Mouse (Mus musculus) myocyte (in vitro differentiated cells): ENCODE measurements around the gene Bicdl1.

ENCODE experiments used
- CEBPB ChIP-seq: IDR thresholded peaks from 2 replicates; pipeline ENCODE4 v1.6.1; 2011; ENCODE audit warnings: mild to moderate bottlenecking, moderate library complexity; ENCODE audit not compliant: poor library complexity, insufficient read depth, severe bottlenecking
- E2F4 ChIP-seq: IDR thresholded peaks from one replicate; pipeline ENCODE4 v1.6.1; 2011; ENCODE audit warnings: mild to moderate bottlenecking, control low read depth, moderate library complexity; ENCODE audit not compliant: insufficient read depth
- MYOD1 ChIP-seq, 3 experiments: IDR thresholded peaks; one replicate each; pipeline ENCODE4 v1.6.1; 2011; ENCODE audit warnings: control low read depth in 2 of 3, low read depth in 2 of 3, mild to moderate bottlenecking in 2 of 3, moderate library complexity in 1 of 3; ENCODE audit not compliant: insufficient read length in 2 of 3, control insufficient read depth in 1 of 3
- POLR2A ChIP-seq: IDR thresholded peaks from one replicate; pipeline ENCODE4 v1.6.1; 2011; ENCODE audit warnings: low read depth, mild to moderate bottlenecking, control low read depth, moderate library complexity; ENCODE audit not compliant: insufficient read length
- POLR2AphosphoS2 ChIP-seq: IDR thresholded peaks from one replicate; pipeline ENCODE4 v1.6.1; 2011; ENCODE audit warnings: low read depth, control low read depth; ENCODE audit not compliant: insufficient read length
- REST ChIP-seq: IDR thresholded peaks from one replicate; pipeline ENCODE4 v1.6.1; 2011; ENCODE audit warnings: mild to moderate bottlenecking, control low read depth, moderate library complexity; ENCODE audit not compliant: insufficient read depth, insufficient read length
- SRF ChIP-seq: IDR thresholded peaks from one replicate; pipeline ENCODE4 v1.6.1; 2011; ENCODE audit warnings: low read depth; ENCODE audit not compliant: control insufficient read depth, insufficient read length
- TCF12 ChIP-seq: IDR thresholded peaks from one replicate; pipeline ENCODE4 v1.6.1; 2011; ENCODE audit warnings: mild to moderate bottlenecking, control low read depth; ENCODE audit not compliant: poor library complexity, insufficient read depth, severe bottlenecking
- TCF3 ChIP-seq: IDR thresholded peaks from one replicate; pipeline ENCODE4 v1.6.1; 2011; ENCODE audit warnings: low read depth, control low read depth; ENCODE audit not compliant: insufficient read length
- USF1 ChIP-seq: IDR thresholded peaks from one replicate; pipeline ENCODE4 v1.6.1; 2011; ENCODE audit warnings: low read depth, mild to moderate bottlenecking, control low read depth, moderate library complexity

- TF ChIP-seq CEBPB (no peak), SRF (no peak), POLR2A (no peak), REST (no peak), E2F4 (no peak), MYOD1 (IDR thresholded peaks at IDR 0.05; ENCODE audit: control insufficient read depth in 1 of 3, insufficient read length in 2 of 3, low read depth in 2 of 3) (no peak), USF1 (no peak), TCF3 (no peak), TCF12 (no peak), POLR2AphosphoS2 (no peak)
Measured at GRCm38 (mm10) chr5:115685126-115685525, 46.3 kb downstream of the Bicdl1 start.
